Mouse (Mus musculus): ENCODE results near the gene Rp2. TPM values are rescaled to one million over a fixed set of nuclear protein-coding genes. Genes with fewer than 3 reads are reported as not detected.
"Not testable (repeated sequence)": the region's sequence is repeated elsewhere in the genome, so short reads cannot be mapped to it uniquely, and the experiment has no call there.

Gene Rp2
- polyA plus RNA-seq, 1 experiment from 2014 or later, result 14.1 TPM

GRCm38 (mm10) chrX:20379347-20380014, 15.2 kb downstream of the Rp2 start:
- Histone ChIP-seq H3K27me3 (ENCODE audit: control insufficient read depth, insufficient read depth, low read length) (no peaks in the 10 kb centered on the region), H3K4me2 (ENCODE audit: low read depth, low read length) (no peak overlapping the region), H3K9me3 (replicated peaks; ENCODE audit: control insufficient read depth, low read length) (no peaks in the 10 kb centered on the region), H3K27ac (ENCODE audit: low read length) (no peak overlapping the region), H3K9ac (ENCODE audit: low read length) (no peak overlapping the region), H3K4me3 (ENCODE audit: low read length) (no peak overlapping the region), H3K4me1 (ENCODE audit: control insufficient read depth, insufficient read depth, low read length) (no peaks in the 10 kb centered on the region), H3K36me3 (ENCODE audit: control insufficient read depth, insufficient read depth) (no peaks in the 10 kb centered on the region; the same call in 1 of the 2 replicates)
- no peak for ATAC-seq (replicated peaks; ENCODE audit: extremely low read depth, insufficient read depth, low FRiP score)
- WGBS, result 71% methylated on average over 7 of the region's 7 CpGs

GRCm38 (mm10) chrX:20382260-20382659, 18.0 kb downstream of the Rp2 start:
- Histone ChIP-seq H3K4me1 (ENCODE audit: control insufficient read depth, insufficient read depth, low read length) (no peaks in the 10 kb centered on the region), H3K4me2 (ENCODE audit: low read depth, low read length) (no peak overlapping the region), H3K9me3 (replicated peaks; ENCODE audit: control insufficient read depth, low read length) (no peaks in the 10 kb centered on the region), H3K27ac (ENCODE audit: low read length) (no peak overlapping the region), H3K9ac (ENCODE audit: low read length) (no peak overlapping the region), H3K36me3 (ENCODE audit: control insufficient read depth, insufficient read depth) (no peaks in the 10 kb centered on the region; the same call in 1 of the 2 replicates), H3K27me3 (ENCODE audit: control insufficient read depth, insufficient read depth, low read length) (no peaks in the 10 kb centered on the region), H3K4me3 (ENCODE audit: low read length) (no peak overlapping the region)
- ATAC-seq (replicated peaks; ENCODE audit: extremely low read depth, insufficient read depth, low FRiP score), result no peak
- WGBS, result 74% methylated on average over 6 of the region's 6 CpGs

- Histone ChIP-seq H3K9ac (ENCODE audit: low read length) (no peak overlapping the region), H3K4me3 (ENCODE audit: low read length) (no peak overlapping the region), H3K9me3 (replicated peaks; ENCODE audit: control insufficient read depth, low read length) (no peaks in the 10 kb centered on the region), H3K4me2 (ENCODE audit: low read depth, low read length) (no peak overlapping the region), H3K27ac (ENCODE audit: low read length) (no peak overlapping the region), H3K4me1 (ENCODE audit: control insufficient read depth, insufficient read depth, low read length) (no peaks in the 10 kb centered on the region), H3K36me3 (ENCODE audit: control insufficient read depth, insufficient read depth) (no peaks in the 10 kb centered on the region), H3K27me3 (ENCODE audit: control insufficient read depth, insufficient read depth, low read length) (no peaks in the 10 kb centered on the region)
- ATAC-seq (replicated peaks; ENCODE audit: extremely low read depth, insufficient read depth, low FRiP score), result no peak
- WGBS, result 68% methylated on average over 3 of the region's 3 CpGs
Measured at GRCm38 (mm10) chrX:20387006-20387405, 22.7 kb downstream of the Rp2 start.

- H3K9ac ChIP-seq (ENCODE audit: low read length); H3K27ac ChIP-seq (ENCODE audit: low read length); H3K27me3 ChIP-seq (ENCODE audit: control insufficient read depth, insufficient read depth, low read length); ATAC-seq (replicated peaks; ENCODE audit: extremely low read depth, insufficient read depth, low FRiP score); H3K4me3 ChIP-seq (ENCODE audit: low read length); H3K9me3 ChIP-seq (replicated peaks; ENCODE audit: control insufficient read depth, low read length); H3K4me1 ChIP-seq (ENCODE audit: control insufficient read depth, insufficient read depth, low read length); H3K36me3 ChIP-seq (ENCODE audit: control insufficient read depth, insufficient read depth); H3K4me2 ChIP-seq (ENCODE audit: low read depth, low read length): not testable (repeated sequence)
- WGBS, result 79% methylated on average over 9 of the region's 9 CpGs
Measured at GRCm38 (mm10) chrX:20391964-20392363, 27.7 kb downstream of the Rp2 start.

- H3K4me3 ChIP-seq (ENCODE audit: low read length), result no peak overlapping the region
- ATAC-seq (replicated peaks; ENCODE audit: extremely low read depth, insufficient read depth, low FRiP score), result no peak
- no peaks in the 10 kb centered on the region for H3K27me3 ChIP-seq (ENCODE audit: control insufficient read depth, insufficient read depth, low read length)
- H3K27ac ChIP-seq (ENCODE audit: low read length), result no peak overlapping the region
- H3K9ac ChIP-seq (ENCODE audit: low read length), result no peak overlapping the region
- WGBS, result 58% methylated on average over 3 of the region's 3 CpGs
- H3K9me3 ChIP-seq (replicated peaks; ENCODE audit: control insufficient read depth, low read length), result no peaks in the 10 kb centered on the region
- no peaks in the 10 kb centered on the region for H3K4me1 ChIP-seq (ENCODE audit: control insufficient read depth, insufficient read depth, low read length)
- no peak overlapping the region for H3K4me2 ChIP-seq (ENCODE audit: low read depth, low read length)
- no peaks in the 10 kb centered on the region for H3K36me3 ChIP-seq (ENCODE audit: control insufficient read depth, insufficient read depth)
Measured at GRCm38 (mm10) chrX:20392942-20393341, 28.7 kb downstream of the Rp2 start.

- no peak for ATAC-seq (replicated peaks; ENCODE audit: extremely low read depth, insufficient read depth, low FRiP score)
- no peaks in the 10 kb centered on the region; the same call in 1 of the 2 replicates for H3K36me3 ChIP-seq (ENCODE audit: control insufficient read depth, insufficient read depth)
- no peaks in the 10 kb centered on the region for H3K27me3 ChIP-seq (ENCODE audit: control insufficient read depth, insufficient read depth, low read length)
- 78% methylated on average over 4 of the region's 4 CpGs for WGBS
- no peak overlapping the region for H3K27ac ChIP-seq (ENCODE audit: low read length)
- no peak overlapping the region for H3K4me2 ChIP-seq (ENCODE audit: low read depth, low read length)
- H3K9ac ChIP-seq (ENCODE audit: low read length), result no peak overlapping the region
- no peak overlapping the region for H3K4me3 ChIP-seq (ENCODE audit: low read length)
- no peaks in the 10 kb centered on the region for H3K9me3 ChIP-seq (replicated peaks; ENCODE audit: control insufficient read depth, low read length)
- no peaks in the 10 kb centered on the region for H3K4me1 ChIP-seq (ENCODE audit: control insufficient read depth, insufficient read depth, low read length)
Measured at GRCm38 (mm10) chrX:20404068-20404467, 39.8 kb downstream of the Rp2 start.

GRCm38 (mm10) chrX:20406909-20407308, 42.6 kb downstream of the Rp2 start:
- Histone ChIP-seq H3K4me1 (ENCODE audit: control insufficient read depth, insufficient read depth, low read length) (no peaks in the 10 kb centered on the region), H3K9ac (ENCODE audit: low read length) (no peak overlapping the region), H3K9me3 (replicated peaks; ENCODE audit: control insufficient read depth, low read length) (no peaks in the 10 kb centered on the region), H3K36me3 (ENCODE audit: control insufficient read depth, insufficient read depth) (no peaks in the 10 kb centered on the region), H3K27me3 (ENCODE audit: control insufficient read depth, insufficient read depth, low read length) (no peaks in the 10 kb centered on the region), H3K4me3 (ENCODE audit: low read length) (no peak overlapping the region), H3K27ac (ENCODE audit: low read length) (no peak overlapping the region), H3K4me2 (ENCODE audit: low read depth, low read length) (no peak overlapping the region)
- no peak for ATAC-seq (replicated peaks; ENCODE audit: extremely low read depth, insufficient read depth, low FRiP score)
- 87% methylated on average over 2 of the region's 2 CpGs for WGBS

- Histone ChIP-seq H3K4me1 (ENCODE audit: control insufficient read depth, insufficient read depth, low read length) (no peaks in the 10 kb centered on the region), H3K27ac (ENCODE audit: low read length) (no peak overlapping the region), H3K9me3 (replicated peaks; ENCODE audit: control insufficient read depth, low read length) (no peaks in the 10 kb centered on the region), H3K9ac (ENCODE audit: low read length) (no peak overlapping the region), H3K4me3 (ENCODE audit: low read length) (no peak overlapping the region), H3K36me3 (ENCODE audit: control insufficient read depth, insufficient read depth) (no peaks in the 10 kb centered on the region), H3K27me3 (ENCODE audit: control insufficient read depth, insufficient read depth, low read length) (no peaks in the 10 kb centered on the region), H3K4me2 (ENCODE audit: low read depth, low read length) (no peak overlapping the region)
- no peak for ATAC-seq (replicated peaks; ENCODE audit: extremely low read depth, insufficient read depth, low FRiP score)
- 65% methylated on average over 2 of the region's 2 CpGs for WGBS
Measured at GRCm38 (mm10) chrX:20407676-20408075, 43.4 kb downstream of the Rp2 start.

- Histone ChIP-seq H3K9ac (ENCODE audit: low read length) (no peak overlapping the region), H3K4me2 (ENCODE audit: low read depth, low read length) (no peak overlapping the region), H3K27ac (ENCODE audit: low read length) (no peak overlapping the region), H3K4me3 (ENCODE audit: low read length) (no peak overlapping the region), H3K9me3 (replicated peaks; ENCODE audit: control insufficient read depth, low read length) (no peaks in the 10 kb centered on the region), H3K4me1 (ENCODE audit: control insufficient read depth, insufficient read depth, low read length) (no peaks in the 10 kb centered on the region), H3K36me3 (ENCODE audit: control insufficient read depth, insufficient read depth) (no peaks in the 10 kb centered on the region), H3K27me3 (ENCODE audit: control insufficient read depth, insufficient read depth, low read length) (no peaks in the 10 kb centered on the region)
- ATAC-seq (replicated peaks; ENCODE audit: extremely low read depth, insufficient read depth, low FRiP score), result no peak
- WGBS, result 88% methylated on average over 4 of the region's 4 CpGs
Measured at GRCm38 (mm10) chrX:20411382-20411781, 47.1 kb downstream of the Rp2 start.

Data from heart, embryonic 16.5 days (tissue).